19 mouse cellular contexts compared by ENCODE assay signal in the genomic region with DNA sequence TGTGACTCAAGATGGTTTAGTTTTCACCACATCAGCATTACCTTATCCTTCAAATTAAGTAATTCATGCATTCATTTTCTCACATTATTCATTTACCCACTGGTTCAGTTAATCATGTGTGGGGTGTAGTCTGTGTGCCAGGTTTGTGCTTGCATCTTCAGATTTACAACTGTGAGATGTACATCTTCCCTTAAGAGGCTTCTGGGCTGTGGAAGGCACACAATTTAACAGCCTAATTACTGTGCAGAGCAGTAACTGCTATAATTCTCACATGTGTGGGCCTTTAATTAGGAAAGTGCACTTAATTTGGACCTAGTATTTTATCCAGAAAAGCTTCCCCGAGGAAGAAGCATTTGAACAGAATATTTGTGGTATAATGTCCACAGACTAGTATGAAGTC.
"Had no signal": no experiment of that assay in that cellular context is flagged by ENCODE, and none has a peak within 500 bp of the region (broad histone marks: within the 10 kb centered on the region; RNA-seq: fewer than 3 reads in every experiment).

No protein-coding gene starts in this region.

- DNase-seq: kidney, adult 18-20 months; kidney, adult 9 months; kidney, postnatal 14 days; kidney, postnatal 4 days; left cerebral cortex, postnatal 4 days; liver; lung, adult 18-20 months; lung, postnatal 10 days; lung, postnatal 36 days; thymus, adult 2 months; thymus, postnatal 14 days; thymus, postnatal 4 days had no signal

- H3K4me3 ChIP-seq: limb, embryonic 13.5 days; liver, embryonic 12.5 days; liver, embryonic 15.5 days; lung, embryonic 15.5 days; megakaryocyte, embryonic 14.5 days; midbrain, embryonic 10.5 days; midbrain, embryonic 13.5 days had no signal

- H3K4me2 ChIP-seq: limb, embryonic 13.5 days; liver, embryonic 12.5 days; liver, embryonic 15.5 days; lung, embryonic 15.5 days; midbrain, embryonic 13.5 days had no signal

- H3K27ac ChIP-seq: limb, embryonic 13.5 days; liver, embryonic 12.5 days; liver, embryonic 15.5 days; lung, embryonic 15.5 days; midbrain, embryonic 10.5 days; midbrain, embryonic 13.5 days had no signal

- H3K9ac ChIP-seq: limb, embryonic 13.5 days; liver, embryonic 12.5 days; liver, embryonic 15.5 days; lung, embryonic 15.5 days; midbrain, embryonic 13.5 days had no signal

- ATAC-seq: liver, embryonic 12.5 days; midbrain, embryonic 13.5 days had no signal

- H3K27me3 ChIP-seq: limb, embryonic 13.5 days; liver, embryonic 12.5 days; liver, embryonic 15.5 days; lung, embryonic 15.5 days; megakaryocyte, embryonic 14.5 days; midbrain, embryonic 13.5 days had no signal

- H3K4me1 ChIP-seq: limb, embryonic 13.5 days; liver, embryonic 12.5 days; liver, embryonic 15.5 days; lung, embryonic 15.5 days; megakaryocyte, embryonic 14.5 days; midbrain, embryonic 10.5 days; midbrain, embryonic 13.5 days had no signal

- H3K9me3 ChIP-seq: limb, embryonic 13.5 days; liver, embryonic 12.5 days; liver, embryonic 15.5 days; lung, embryonic 15.5 days; megakaryocyte, embryonic 14.5 days; midbrain, embryonic 10.5 days; midbrain, embryonic 13.5 days had no signal

- H3K36me3 ChIP-seq: limb, embryonic 13.5 days; liver, embryonic 12.5 days; liver, embryonic 15.5 days; lung, embryonic 15.5 days; midbrain, embryonic 10.5 days; midbrain, embryonic 13.5 days had no signal
